Mouse (Mus musculus) forebrain, embryonic 12.5 days (tissue): ENCODE data around the gene Gfi1b. TPM values are rescaled to one million over a fixed set of nuclear protein-coding genes. Genes with fewer than 3 reads are reported as not detected.

Source experiments
- ATAC-seq: fragments of 200-750 bp; cut with Nextera tagmentation; 2 replicates; pipeline ENCODE4 v1.8.0; 2017; ENCODE audit warnings: moderate TSS enrichment; ENCODE audit not compliant: low FRiP score
- H3K27ac ChIP-seq: fragments of 300-500 bp; sonication (generic); 2 replicates; pipeline ENCODE4 v1.5.1; 2016; ENCODE audit warnings: mild to moderate bottlenecking
- H3K27me3 ChIP-seq: fragments of 300-500 bp; sonication (generic); 2 replicates; pipeline ENCODE4 v1.6.1; 2016; ENCODE audit warnings: mild to moderate bottlenecking
- H3K36me3 ChIP-seq: fragments of 300-500 bp; sonication (generic); replicated peaks from 2 replicates; pipeline ENCODE4 v1.6.1; 2016; ENCODE audit warnings: mild to moderate bottlenecking
- H3K4me1 ChIP-seq: fragments of 300-500 bp; sonication (generic); 2 replicates; pipeline ENCODE4 v1.6.1; 2016
- H3K4me2 ChIP-seq: fragments of 300-500 bp; sonication (generic); 2 replicates; pipeline ENCODE4 v1.6.1; 2016; ENCODE audit warnings: mild to moderate bottlenecking, moderate library complexity
- H3K4me3 ChIP-seq: fragments of 300-500 bp; sonication (generic); replicated peaks from 2 replicates; pipeline ENCODE4 v1.5.1; 2016; ENCODE audit warnings: mild to moderate bottlenecking
- H3K9ac ChIP-seq: fragments of 300-500 bp; sonication (generic); 2 replicates; pipeline ENCODE4 v1.6.1; 2016; ENCODE audit warnings: mild to moderate bottlenecking
- H3K9me3 ChIP-seq: fragments of 300-500 bp; sonication (generic); 2 replicates; pipeline ENCODE4 v1.6.1; 2016
- WGBS: fragments of 180-500 bp; shearing (Covaris S2); methylation state at CpG from one replicate; pipeline ENCODE4 v1.1.7; 2016; 5-methylcytosine and 5-hydroxymethylcytosine counted together
- polyA plus RNA-seq: library from polyadenylated mRNA; unstranded; fragments of >200 nt; fragmentation: Nextera tagmentation; extraction: Ambion mirVana; gene quantifications from 2 replicates; pipeline ENCODE4 v1.2.1, GENCODE M21; 2016

Gfi1b gene
- polyA plus RNA-seq, 1 experiment from 2014 or later: 2.0 TPM

DNA sequence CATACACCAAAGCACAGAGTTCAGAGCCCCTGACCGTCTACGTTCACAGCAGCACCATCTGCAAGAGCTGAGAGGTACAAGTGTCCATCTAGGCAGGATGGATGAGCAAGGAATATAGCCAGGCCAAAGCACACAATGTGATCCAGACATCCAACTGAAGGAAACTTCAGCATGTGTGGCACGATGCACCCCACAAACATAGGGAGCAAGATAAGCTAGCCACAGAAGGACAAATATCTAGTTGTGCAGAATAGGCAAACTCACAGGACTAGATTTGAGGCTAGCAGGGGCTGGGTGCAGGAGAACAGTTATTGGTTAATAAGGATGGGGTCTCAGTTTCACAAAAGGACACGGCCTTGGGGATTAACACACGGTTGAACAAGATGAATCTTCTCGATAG lies 2.4 kb downstream of the Gfi1b start:
- Histone ChIP-seq H3K27me3 (peaks cover 37% of the 10 kb centered on the region), H3K9me3 (no peaks in the 10 kb centered on the region), H3K27ac (no peak overlapping the region), H3K4me2 (no peak overlapping the region), H3K4me3 (no peak overlapping the region), H3K9ac (no peak overlapping the region), H3K4me1 (peaks cover 6% of the 10 kb centered on the region; the same call in 1 of the 2 replicates), H3K36me3 (no peaks in the 10 kb centered on the region)
- WGBS: 90% methylated on average over 6 of the region's 6 CpGs
- no peak for ATAC-seq

DNA sequence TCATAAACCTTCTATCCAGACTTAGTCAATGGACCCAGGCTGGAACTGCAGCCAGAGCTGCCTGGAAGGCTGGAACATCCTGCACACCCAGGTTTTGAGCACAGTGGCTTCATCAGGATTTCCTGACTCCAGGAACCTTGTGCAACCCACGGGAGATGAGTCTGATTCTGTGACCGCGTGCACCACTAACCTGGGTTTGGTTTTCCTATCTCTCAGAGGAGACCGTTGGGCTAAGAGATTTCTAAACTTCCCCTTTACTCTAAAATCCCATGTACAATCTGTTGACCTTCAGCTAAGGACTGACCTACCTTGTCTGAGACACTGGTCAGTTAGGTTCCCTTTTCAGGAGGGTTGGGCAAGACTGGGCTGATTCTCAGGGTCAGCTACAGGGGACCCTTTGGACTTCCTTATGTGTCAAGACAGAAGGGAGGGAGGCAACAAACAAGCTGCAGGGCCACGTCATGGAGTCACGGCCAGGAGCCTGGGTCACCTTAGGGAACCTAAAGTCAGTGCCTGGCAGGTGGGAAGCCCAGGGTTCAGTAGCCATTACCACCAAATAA lies 2.9 kb downstream of the Gfi1b start:
- no peak for ATAC-seq
- peaks cover 6% of the 10 kb centered on the region; the same call in 1 of the 2 replicates for H3K4me1 ChIP-seq
- no peak overlapping the region for H3K27ac ChIP-seq
- 85% methylated on average over 6 of the region's 6 CpGs for WGBS
- H3K4me2 ChIP-seq: no peak overlapping the region
- H3K9ac ChIP-seq: no peak overlapping the region
- H3K27me3 ChIP-seq: peaks cover 37% of the 10 kb centered on the region
- H3K36me3 ChIP-seq: no peaks in the 10 kb centered on the region
- H3K9me3 ChIP-seq: no peaks in the 10 kb centered on the region
- H3K4me3 ChIP-seq: no peak overlapping the region

DNA sequence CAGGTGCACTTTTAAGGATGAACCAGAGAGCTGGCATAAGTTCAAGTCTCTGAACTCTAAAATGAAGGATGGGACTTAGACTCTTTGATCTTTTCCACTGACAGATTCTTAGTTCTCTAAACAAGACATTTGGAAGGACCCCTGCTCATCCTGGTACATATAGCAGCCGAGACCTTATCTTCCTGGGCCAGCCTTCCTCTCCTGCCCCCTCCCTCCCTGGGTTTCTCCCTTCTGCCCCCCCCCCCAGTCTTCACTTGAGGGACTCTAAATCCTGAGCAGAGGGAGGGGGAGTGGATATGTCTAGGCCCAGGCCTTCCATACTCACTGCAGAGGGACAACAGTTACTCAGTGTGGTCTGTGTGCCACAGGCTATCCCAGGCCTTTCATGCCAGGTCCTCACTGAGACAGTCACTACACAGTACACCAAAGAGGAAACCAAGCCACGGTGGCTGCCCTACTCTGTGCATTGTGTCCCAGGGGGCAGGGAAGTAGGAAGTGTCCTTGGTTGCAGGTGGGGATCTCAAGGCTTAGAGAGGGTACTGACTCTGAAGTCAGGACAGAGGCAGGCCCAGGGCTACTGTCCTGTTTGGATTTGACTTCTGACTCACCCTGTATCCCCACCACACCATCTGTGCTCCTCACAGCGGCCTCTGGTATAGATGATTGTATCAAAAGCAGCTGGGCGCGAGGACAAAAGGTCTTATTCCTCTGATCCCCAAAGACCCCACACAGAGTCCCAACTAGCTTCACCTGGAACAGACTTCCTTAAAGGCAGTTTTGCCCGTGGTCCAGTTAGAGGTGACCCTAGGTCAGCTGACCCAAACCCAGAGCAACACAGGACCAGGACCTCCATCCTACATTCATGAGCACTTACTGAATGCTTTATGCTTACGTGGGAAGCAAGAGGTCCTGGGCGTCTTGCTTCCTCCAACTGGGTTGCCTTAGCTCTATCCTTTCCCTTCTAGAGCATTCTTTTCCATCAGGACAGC lies 4.0 kb downstream of the Gfi1b start:
- no peak overlapping the region for H3K4me2 ChIP-seq
- H3K27ac ChIP-seq: no peak overlapping the region
- WGBS: 81% methylated on average over 8 of the region's 8 CpGs
- H3K9me3 ChIP-seq: no peaks in the 10 kb centered on the region
- peaks cover 6% of the 10 kb centered on the region; the same call in 1 of the 2 replicates for H3K4me1 ChIP-seq
- no peak for ATAC-seq
- H3K27me3 ChIP-seq: peaks cover 37% of the 10 kb centered on the region
- H3K9ac ChIP-seq: no peak overlapping the region
- H3K36me3 ChIP-seq: no peaks in the 10 kb centered on the region
- no peak overlapping the region for H3K4me3 ChIP-seq

DNA sequence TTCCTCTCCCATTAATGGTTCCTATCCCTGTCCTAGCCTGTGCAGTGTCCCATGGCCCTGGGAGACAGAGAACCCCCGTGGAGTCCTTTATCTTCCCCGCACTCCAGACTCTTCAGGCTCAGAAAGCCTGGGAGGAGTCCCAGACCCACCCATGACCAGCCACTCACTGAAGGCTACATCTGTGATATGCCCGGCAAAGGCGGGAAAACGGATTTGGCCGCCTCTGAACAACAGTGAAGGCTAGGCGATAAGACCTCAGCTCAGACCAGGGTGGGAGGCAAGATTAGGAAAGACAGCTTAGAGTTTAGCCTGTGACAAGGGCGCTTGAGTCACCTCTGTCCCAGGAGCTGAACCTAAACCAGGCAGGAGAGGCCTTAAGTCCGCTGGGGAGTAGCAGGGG lies 4.9 kb downstream of the Gfi1b start:
- H3K27ac ChIP-seq: no peak overlapping the region
- H3K4me3 ChIP-seq: no peak overlapping the region
- 73% methylated on average over 9 of the region's 9 CpGs for WGBS
- H3K4me2 ChIP-seq: no peak overlapping the region
- H3K36me3 ChIP-seq: no peaks in the 10 kb centered on the region
- no peak overlapping the region for H3K9ac ChIP-seq
- peaks cover 5% of the 10 kb centered on the region; the same call in 1 of the 2 replicates for H3K4me1 ChIP-seq
- ATAC-seq: no peak
- H3K9me3 ChIP-seq: no peaks in the 10 kb centered on the region
- H3K27me3 ChIP-seq: peaks cover 27% of the 10 kb centered on the region

DNA sequence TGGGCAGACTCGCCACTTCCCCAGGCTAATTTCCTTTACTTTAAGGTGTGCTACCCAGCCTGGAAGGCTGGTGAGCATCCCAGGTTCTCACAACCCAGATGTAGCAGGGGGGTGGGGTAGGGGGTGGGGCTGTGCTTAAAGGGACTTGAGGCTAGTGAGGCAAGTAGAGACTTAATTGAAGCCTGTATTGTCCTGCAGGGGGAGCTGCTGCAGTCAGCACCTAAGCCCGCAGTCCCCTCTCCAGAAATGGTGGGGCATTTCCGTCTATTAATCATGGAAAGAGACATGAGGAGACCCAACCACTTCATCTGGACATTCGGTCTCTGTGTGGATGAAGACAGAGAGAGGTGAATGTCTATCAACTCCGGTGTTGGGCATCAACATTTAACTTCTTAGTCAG lies 5.4 kb downstream of the Gfi1b start:
- H3K4me2 ChIP-seq: no peak overlapping the region
- WGBS: 42% methylated on average over 5 of the region's 5 CpGs
- H3K27ac ChIP-seq: no peak overlapping the region
- H3K9ac ChIP-seq: no peak overlapping the region
- ATAC-seq: no peak
- H3K4me1 ChIP-seq: no peaks in the 10 kb centered on the region
- H3K9me3 ChIP-seq: no peaks in the 10 kb centered on the region
- no peaks in the 10 kb centered on the region for H3K36me3 ChIP-seq
- H3K4me3 ChIP-seq: no peak overlapping the region
- peaks cover 22% of the 10 kb centered on the region for H3K27me3 ChIP-seq

DNA sequence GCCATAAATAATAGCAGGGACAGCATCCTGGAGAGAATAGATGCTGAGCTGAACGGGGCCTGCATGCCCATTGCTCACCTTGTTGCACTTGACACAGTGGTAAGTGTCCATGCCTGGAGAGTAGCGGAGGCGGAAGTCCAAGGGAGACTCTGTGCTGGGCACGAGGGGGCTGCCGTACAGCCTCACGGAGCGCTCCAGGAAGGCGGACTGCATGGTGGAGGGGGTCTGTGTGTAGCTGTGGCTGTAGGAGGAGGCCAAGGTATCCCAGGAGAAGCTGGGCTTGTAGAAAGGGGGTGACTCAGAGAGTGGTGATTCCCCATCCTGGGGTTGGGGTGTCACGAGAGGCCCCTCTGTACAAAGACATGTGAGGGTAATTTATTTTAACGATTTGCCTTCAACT lies 8.2 kb downstream of the Gfi1b start:
- Histone ChIP-seq H3K9me3 (no peaks in the 10 kb centered on the region), H3K27ac (no peak overlapping the region), H3K27me3 (0 out of 2 replicates have a peak, but pooled peaks cover 9% of the 10 kb centered on the region), H3K4me2 (no peak overlapping the region), H3K36me3 (no peaks in the 10 kb centered on the region), H3K9ac (no peak overlapping the region), H3K4me3 (no peak overlapping the region), H3K4me1 (no peaks in the 10 kb centered on the region)
- 90% methylated on average over 10 of the region's 10 CpGs for WGBS
- no peak for ATAC-seq

DNA sequence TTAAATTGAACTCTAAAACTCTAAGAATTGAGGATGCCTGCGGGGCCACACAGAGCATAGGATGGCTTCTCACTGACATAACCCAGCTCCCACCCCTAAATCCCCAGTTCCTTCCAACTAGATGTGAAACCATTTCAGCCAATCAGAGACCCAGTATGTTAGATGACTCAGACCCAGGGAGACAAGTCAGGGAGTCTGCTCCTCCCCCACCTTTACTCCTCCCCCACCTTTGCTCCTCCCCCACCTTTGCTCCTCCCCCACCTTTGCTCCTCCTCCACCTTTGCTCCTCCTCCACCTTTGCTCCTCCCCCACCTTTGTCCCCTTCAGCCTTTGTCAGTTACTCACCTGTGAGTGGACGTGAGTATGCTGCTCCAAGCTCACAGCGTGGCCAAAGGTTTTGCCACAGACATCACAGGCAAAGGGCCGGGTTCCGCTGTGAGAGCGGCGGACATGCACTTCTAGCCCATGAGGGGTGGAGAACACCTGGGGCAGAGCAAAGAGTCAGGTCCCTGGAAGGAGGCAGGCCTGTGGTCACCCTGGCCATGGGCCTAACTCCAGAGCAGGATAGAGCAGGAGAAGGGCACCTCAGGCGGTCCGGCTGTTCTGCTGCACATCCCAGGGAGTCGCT lies 9.2 kb downstream of the Gfi1b start:
- H3K9me3 ChIP-seq: no peaks in the 10 kb centered on the region
- no peak overlapping the region for H3K9ac ChIP-seq
- no peak overlapping the region for H3K4me2 ChIP-seq
- H3K27me3 ChIP-seq: 0 out of 2 replicates have a peak, but pooled peaks cover 9% of the 10 kb centered on the region
- H3K27ac ChIP-seq: no peak overlapping the region
- no peaks in the 10 kb centered on the region for H3K36me3 ChIP-seq
- H3K4me3 ChIP-seq: no peak overlapping the region
- H3K4me1 ChIP-seq: no peaks in the 10 kb centered on the region
- ATAC-seq: no peak
- WGBS: 56% methylated on average over 10 of the region's 10 CpGs

DNA sequence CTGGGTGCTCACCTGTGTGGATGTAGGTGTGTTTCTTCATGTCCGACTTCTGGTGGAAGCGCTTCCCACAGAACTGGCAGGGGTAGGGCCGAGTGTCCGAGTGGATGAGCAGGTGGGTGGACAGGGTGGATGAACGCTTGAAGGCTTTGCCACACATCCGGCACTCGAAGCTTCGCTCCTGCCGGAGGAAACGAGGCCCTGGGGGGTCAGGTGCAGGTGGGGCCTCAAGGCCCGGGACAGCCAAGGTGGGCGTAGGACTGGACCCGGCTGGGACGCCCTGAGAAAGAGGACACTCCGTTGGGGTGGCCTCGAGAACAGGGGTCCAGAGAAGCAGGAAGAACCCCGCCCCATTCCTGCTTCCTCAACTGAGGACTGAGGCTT lies 10.4 kb downstream of the Gfi1b start:
- no peaks in the 10 kb centered on the region for H3K4me1 ChIP-seq
- 88% methylated on average over 17 of the region's 17 CpGs for WGBS
- no peak overlapping the region for H3K27ac ChIP-seq
- ATAC-seq: no peak
- no peaks in the 10 kb centered on the region for H3K36me3 ChIP-seq
- H3K9ac ChIP-seq: no peak overlapping the region
- no peaks in the 10 kb centered on the region for H3K9me3 ChIP-seq
- no peak overlapping the region for H3K4me2 ChIP-seq
- H3K27me3 ChIP-seq: 0 out of 2 replicates have a peak, but pooled peaks cover 8% of the 10 kb centered on the region
- H3K4me3 ChIP-seq: no peak overlapping the region

DNA sequence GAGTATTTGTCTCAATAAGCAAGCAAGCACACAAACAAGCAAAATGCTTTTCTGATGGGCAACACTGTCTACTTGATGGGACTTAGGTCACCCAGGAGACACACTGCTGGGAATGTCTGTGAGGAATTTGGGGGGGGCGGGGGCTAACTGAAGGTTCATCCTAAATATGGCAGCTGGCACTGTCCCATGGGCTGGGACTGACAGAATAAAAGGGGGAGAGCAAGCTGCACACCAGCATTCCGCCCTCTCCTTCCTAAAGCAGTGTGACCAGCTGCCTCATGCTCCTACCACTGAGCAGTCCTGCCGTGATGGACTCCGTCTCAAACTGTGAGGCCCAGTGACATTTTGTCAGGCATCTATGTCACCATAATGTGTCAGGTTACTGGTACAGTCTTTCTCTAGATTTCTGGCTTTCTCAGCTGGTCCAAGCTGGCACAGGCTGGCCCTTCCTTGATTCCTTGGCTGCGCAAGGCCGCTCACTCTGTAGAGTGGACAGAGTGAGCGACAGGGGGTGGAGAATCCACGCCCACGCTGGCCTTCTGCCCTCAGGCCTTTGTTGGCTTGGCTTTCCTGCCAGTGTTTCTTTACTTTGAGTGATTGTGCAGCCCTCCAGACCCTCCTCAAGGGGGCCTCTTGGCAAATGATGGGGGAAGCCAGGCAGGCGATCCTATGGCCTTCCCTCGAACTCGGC lies 10.9 kb downstream of the Gfi1b start:
- H3K36me3 ChIP-seq: no peaks in the 10 kb centered on the region
- no peak overlapping the region for H3K4me3 ChIP-seq
- H3K9me3 ChIP-seq: no peaks in the 10 kb centered on the region
- ATAC-seq: no peak
- no peak overlapping the region for H3K4me2 ChIP-seq
- H3K27ac ChIP-seq: no peak overlapping the region
- WGBS: 74% methylated on average over 12 of the region's 12 CpGs
- H3K9ac ChIP-seq: no peak overlapping the region
- no peaks in the 10 kb centered on the region for H3K4me1 ChIP-seq
- 0 out of 2 replicates have a peak, but pooled peaks cover 4% of the 10 kb centered on the region for H3K27me3 ChIP-seq

DNA sequence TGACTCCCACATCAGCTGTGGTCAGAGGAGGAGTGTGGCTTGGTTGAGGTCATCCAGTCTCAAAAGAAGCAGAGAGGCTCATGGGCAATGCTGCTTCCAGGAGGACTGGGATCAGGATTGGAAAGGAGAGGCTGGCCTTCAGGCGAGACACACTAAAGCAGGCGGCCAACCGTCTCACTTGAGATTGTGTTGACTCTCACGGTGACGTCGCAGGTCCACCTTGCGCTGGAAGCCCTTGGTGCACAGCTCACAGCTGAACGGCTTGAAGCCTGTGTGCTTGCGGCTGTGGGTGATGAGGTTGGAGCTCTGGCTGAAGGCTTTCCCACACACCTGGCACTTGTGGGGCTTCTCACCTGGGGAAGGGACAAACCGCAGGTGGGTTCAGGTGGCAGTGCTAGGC lies 11.9 kb downstream of the Gfi1b start:
- Histone ChIP-seq H3K4me1 (no peaks in the 10 kb centered on the region), H3K27ac (no peak overlapping the region), H3K36me3 (no peaks in the 10 kb centered on the region), H3K9me3 (no peaks in the 10 kb centered on the region), H3K27me3 (0 out of 2 replicates have a peak, but pooled peaks cover 4% of the 10 kb centered on the region), H3K9ac (no peak overlapping the region), H3K4me2 (no peak overlapping the region), H3K4me3 (no peak overlapping the region)
- ATAC-seq: no peak
- WGBS: 89% methylated on average over 10 of the region's 10 CpGs

DNA sequence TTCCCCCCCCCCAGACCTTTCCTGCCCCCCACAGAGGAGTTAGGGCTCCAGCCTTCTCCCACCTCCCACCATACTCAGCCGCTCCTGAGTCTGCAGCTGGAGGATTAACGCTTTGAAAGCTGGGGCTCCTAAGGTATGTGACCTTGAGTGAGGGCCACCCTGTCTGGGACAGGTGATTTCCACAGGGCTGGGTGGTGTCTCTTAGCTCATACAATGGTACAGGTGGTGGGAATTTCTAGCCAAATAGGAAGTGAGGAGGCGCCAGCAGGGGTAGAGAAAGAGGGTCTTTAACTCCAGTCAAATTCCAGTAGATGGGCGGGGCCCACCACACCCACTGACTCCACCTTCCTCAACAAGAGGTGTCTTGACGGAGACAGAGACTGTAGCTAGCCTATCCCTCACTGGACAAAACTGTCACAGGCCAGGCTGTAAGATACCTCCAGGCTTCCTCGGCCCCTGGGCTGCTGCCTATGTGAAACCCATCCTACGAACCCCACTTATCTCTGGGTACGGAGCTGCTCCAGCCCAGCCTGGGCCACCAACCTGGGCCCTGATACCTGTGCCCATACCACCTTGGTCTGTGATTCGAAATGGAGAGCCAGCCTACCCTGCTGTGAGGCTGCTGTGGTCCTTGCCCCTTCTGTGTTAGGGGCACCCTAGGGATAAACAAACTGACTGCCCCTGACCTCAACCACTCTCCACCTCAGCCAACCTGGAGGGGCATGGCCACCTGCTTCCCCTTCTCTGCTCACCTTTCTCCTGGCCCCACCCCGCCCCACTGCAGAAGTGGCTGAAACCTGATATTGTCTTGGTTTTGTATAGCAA lies 14.2 kb downstream of the Gfi1b start:
- Histone ChIP-seq H3K9me3 (no peaks in the 10 kb centered on the region), H3K9ac (no peak overlapping the region), H3K36me3 (no peaks in the 10 kb centered on the region), H3K27me3 (no peaks in the 10 kb centered on the region), H3K4me1 (no peaks in the 10 kb centered on the region), H3K4me2 (no peak overlapping the region), H3K27ac (no peak overlapping the region), H3K4me3 (no peak overlapping the region)
- 45% methylated on average over 10 of the region's 10 CpGs for WGBS
- no peak for ATAC-seq
